Mouse (Mus musculus): ENCODE results near the gene Slx1b. TPM values are rescaled to one million over a fixed set of nuclear protein-coding genes. Genes with fewer than 3 reads are reported as not detected.

Slx1b gene
- polyA plus RNA-seq, 1 experiment from 2014 or later, result 12.5 TPM

GRCm38 (mm10) chr7:126702358-126702757 lies 6.8 kb upstream of the Slx1b start:
- Histone ChIP-seq H3K4me2 (replicated peaks) (no peak overlapping the region), H3K9me3 (replicated peaks) (no peaks in the 10 kb centered on the region), H3K4me1 (peaks cover 20% of the 10 kb centered on the region), H3K36me3 (peaks cover 3% of the 10 kb centered on the region; the same call in 1 of the 2 replicates), H3K4me3 (replicated peaks) (no peak overlapping the region), H3K9ac (no peak overlapping the region), H3K27ac (replicated peaks) (no peak overlapping the region), H3K27me3 (peaks cover 18% of the 10 kb centered on the region; the same call in 1 of the 2 replicates)
- WGBS, result 78% methylated on average over 6 of the region's 6 CpGs
- ATAC-seq (ENCODE audit: insufficient number of reproducible peaks, low FRiP score, low TSS enrichment, low read depth), result no peak

DNA sequence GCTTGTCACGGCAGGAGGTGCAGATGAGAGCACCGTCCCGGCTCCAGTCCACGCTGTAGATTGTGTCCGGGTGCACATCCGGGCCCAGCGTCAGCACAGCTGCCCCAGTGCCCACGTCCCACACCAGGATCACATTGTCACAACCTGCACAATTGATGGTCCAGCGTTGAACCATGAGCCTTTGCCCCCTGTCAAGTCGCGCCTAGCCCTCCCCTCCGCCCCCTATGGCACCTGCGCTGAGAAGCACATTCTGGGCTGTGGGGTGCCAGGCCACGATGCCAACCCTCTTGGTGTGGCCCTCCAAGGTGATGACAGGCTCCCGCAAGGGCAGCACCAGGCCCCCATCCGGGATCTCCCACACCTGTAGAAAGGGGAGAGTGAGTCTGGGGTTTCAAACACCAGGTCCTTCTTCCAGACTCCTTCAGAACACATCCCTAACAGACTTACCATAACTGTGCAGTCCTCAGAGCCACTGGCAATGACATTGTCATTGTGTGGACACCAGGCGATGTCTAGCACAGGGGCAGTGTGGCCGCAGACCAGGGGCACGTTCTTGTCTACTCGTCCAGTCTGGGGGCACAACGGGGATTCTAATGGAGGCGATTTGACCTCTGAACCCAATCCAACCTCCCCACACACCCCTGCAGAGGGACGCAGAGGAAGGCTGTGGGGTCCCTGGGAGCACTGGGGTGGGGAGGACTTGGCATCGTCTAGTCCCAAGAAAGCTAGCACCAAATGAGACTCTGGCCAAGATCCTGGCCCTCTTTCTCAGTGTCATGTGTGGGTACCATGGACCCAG lies 6.2 kb upstream of the Slx1b start:
- Histone ChIP-seq H3K4me1 (peaks cover 24% of the 10 kb centered on the region), H3K9me3 (replicated peaks) (no peaks in the 10 kb centered on the region), H3K4me3 (replicated peaks) (no peak overlapping the region), H3K27me3 (peaks cover 18% of the 10 kb centered on the region; the same call in 1 of the 2 replicates), H3K4me2 (replicated peaks) (peak overlapping the region; percentile 33; the same call in 1 of the 2 replicates), H3K9ac (no peak overlapping the region), H3K27ac (replicated peaks) (no peak overlapping the region), H3K36me3 (peaks cover 5% of the 10 kb centered on the region; the same call in 1 of the 2 replicates)
- ATAC-seq (ENCODE audit: insufficient number of reproducible peaks, low FRiP score, low TSS enrichment, low read depth), result no peak
- WGBS, result 57% methylated on average over 24 of the region's 24 CpGs

DNA sequence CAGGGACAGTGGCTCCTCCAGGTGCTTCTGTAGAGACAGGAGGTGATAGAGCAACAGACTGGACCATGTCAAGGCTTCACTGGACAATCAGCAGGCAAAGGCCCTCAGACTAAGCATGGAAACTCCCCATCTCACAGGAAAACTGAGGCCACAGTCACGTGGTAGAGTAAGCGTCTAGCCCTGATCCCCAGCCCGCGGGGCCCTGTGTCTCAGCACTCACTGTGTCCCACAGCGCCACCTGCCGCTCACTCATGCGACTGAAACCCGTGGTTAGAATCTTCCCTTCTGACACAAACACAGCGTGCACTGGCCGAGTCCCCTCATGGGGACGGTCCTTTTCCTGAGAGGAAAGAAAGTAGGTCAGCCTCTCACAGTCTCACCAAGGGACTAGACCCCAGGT lies 5.5 kb upstream of the Slx1b start:
- H3K4me1 ChIP-seq, result peaks cover 30% of the 10 kb centered on the region
- H3K27ac ChIP-seq (replicated peaks), result no peak overlapping the region
- H3K27me3 ChIP-seq, result peaks cover 18% of the 10 kb centered on the region; the same call in 1 of the 2 replicates
- ATAC-seq (ENCODE audit: insufficient number of reproducible peaks, low FRiP score, low TSS enrichment, low read depth), result no peak
- WGBS, result under 1% methylated on average over 11 of the region's 11 CpGs
- no peak overlapping the region for H3K9ac ChIP-seq
- no peaks in the 10 kb centered on the region for H3K9me3 ChIP-seq (replicated peaks)
- H3K4me3 ChIP-seq (replicated peaks), result no peak overlapping the region
- H3K36me3 ChIP-seq, result peaks cover 6% of the 10 kb centered on the region; the same call in 1 of the 2 replicates
- H3K4me2 ChIP-seq (replicated peaks), result peak overlapping the region; percentile 33; the same call in 1 of the 2 replicates

DNA sequence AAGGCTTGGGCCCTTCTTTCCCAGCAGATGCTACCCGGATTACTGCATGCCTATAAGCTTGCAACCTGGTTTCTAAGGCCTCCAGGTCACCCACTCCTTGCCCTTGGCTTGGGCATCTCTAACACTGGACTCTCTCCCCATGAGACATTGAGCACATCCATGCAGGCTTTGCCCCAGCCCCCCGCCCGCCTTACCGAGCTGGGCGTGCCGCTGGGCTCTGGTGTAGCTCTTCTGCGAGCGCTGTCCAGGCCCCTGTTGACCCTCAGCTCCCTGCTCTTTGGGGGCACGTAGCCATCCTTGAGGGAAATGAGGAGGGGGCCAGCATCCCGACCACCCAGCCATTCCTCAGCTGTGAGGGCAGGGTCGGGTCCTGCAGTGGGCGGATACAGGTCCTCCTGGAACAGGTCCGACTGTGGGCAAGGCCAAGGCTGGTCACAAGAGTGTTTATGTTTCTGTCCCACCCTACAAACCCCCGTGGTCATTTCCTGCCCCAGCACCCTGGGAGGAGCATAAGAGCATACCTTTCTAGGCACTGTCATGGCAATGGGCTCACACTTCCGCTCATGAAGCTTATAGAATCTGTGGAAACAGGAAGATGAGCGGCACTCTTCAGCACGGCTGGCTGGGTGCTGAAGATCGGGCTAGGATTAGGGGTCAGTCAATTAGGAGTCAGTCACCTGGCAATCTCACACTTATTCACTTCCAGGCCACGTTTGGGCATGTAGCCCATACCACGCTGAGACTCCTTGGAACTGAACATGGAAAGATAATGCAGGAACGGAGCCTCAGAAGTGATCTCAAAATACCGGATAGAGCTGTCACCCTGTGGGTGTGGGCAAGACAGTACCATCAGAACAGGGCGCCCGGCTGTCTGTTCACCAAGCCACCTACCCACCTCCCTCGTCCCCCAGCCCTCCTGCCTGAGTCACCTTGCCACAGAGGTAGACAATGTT lies 4.8 kb upstream of the Slx1b start:
- H3K27me3 ChIP-seq, result 0 out of 2 replicates have a peak, but pooled peaks cover 10% of the 10 kb centered on the region
- no peak overlapping the region for H3K4me3 ChIP-seq (replicated peaks)
- no peak for ATAC-seq (ENCODE audit: insufficient number of reproducible peaks, low FRiP score, low TSS enrichment, low read depth)
- peaks cover 30% of the 10 kb centered on the region for H3K4me1 ChIP-seq
- no peak overlapping the region for H3K9ac ChIP-seq
- WGBS, result 80% methylated on average over 25 of the region's 25 CpGs
- H3K4me2 ChIP-seq (replicated peaks), result 0 out of 2 replicates have a peak overlapping the region, but pooled peaks have one; percentile 33
- no peaks in the 10 kb centered on the region for H3K9me3 ChIP-seq (replicated peaks)
- peaks cover 6% of the 10 kb centered on the region; the same call in 1 of the 2 replicates for H3K36me3 ChIP-seq
- H3K27ac ChIP-seq (replicated peaks), result no peak overlapping the region

DNA sequence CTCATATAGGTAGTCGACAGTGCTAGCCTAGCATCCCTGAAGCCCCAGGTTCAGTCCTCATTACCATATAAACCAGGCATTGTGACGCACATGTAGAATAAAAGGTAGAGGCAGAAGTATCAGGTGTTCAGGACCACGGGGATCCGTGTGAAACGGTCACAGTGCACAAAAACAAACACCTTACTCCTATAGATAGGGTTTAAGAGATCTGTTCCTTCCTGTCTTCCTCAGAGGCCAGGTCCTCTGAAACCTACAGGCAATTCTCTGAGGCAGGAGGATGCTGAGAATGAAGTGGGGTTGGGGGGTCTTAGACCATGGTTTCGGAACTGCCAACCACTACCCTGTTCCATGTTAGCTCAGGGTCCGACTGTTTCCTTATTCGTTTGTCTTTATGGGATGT lies 2.3 kb upstream of the Slx1b start:
- no peak for ATAC-seq (ENCODE audit: insufficient number of reproducible peaks, low FRiP score, low TSS enrichment, low read depth)
- 92% methylated on average over 8 of the region's 8 CpGs for WGBS
- Histone ChIP-seq H3K4me2 (replicated peaks) (no peak overlapping the region), H3K36me3 (peaks cover 6% of the 10 kb centered on the region; the same call in 1 of the 2 replicates), H3K9ac (no peak overlapping the region), H3K4me3 (replicated peaks) (no peak overlapping the region), H3K9me3 (replicated peaks) (no peaks in the 10 kb centered on the region), H3K27me3 (no peaks in the 10 kb centered on the region), H3K27ac (replicated peaks) (no peak overlapping the region), H3K4me1 (peaks cover 29% of the 10 kb centered on the region)

DNA sequence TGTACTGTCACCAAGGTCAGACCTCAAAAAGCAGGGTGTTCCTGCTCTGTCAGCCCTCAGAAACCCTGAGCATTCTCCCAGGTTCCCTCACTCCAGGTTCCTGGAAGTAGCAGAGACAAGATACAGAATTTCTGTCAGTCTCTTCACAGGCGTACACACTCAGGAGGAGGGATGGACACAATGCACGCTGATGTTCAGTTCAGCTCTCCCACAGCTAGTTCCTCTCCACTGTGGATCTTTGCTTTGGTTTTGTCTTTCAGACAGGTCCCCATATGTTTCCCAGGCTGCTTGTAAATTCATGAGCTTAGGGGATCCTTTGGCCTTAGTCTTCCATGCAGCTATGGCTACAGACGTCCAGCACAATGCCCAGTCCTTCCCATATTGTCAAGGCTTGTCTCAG lies 1.3 kb upstream of the Slx1b start:
- ATAC-seq (ENCODE audit: insufficient number of reproducible peaks, low FRiP score, low TSS enrichment, low read depth), result no peak
- whole genome bisulfite sequencing, result 72% methylated on average over 3 of the region's 3 CpGs

DNA sequence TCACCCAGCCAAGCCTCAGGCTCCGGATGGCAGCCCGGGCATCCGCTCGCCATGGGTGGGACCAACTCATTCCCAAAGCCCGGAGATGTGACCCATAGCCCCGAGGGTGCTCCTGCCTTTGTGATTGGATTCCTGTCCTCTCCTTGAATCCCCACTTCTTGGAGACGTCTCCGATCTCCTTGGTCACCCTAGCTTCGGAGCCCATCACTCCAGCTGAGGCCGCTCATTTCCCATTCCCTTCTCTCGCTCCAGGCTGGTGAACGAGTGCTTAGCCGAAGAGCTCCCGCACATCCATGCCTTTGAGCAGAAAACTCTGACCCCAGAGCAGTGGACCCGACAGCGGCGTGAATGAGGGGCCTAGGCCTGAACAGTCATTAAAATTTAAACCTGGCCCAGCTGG lies 719 bp upstream of the Slx1b start:
- Histone ChIP-seq H3K27me3 (no peaks in the 10 kb centered on the region), H3K36me3 (peaks cover 14% of the 10 kb centered on the region), H3K9me3 (replicated peaks) (no peaks in the 10 kb centered on the region), H3K4me2 (replicated peaks) (peak overlapping the region; percentile 86), H3K9ac (peak overlapping the region; percentile 78), H3K4me1 (peaks cover 29% of the 10 kb centered on the region), H3K27ac (replicated peaks) (peak overlapping the region; percentile 68; the same call in 1 of the 2 replicates), H3K4me3 (replicated peaks) (peak overlapping the region; percentile 72)
- WGBS, result 5% methylated on average over 17 of the region's 17 CpGs
- no peak for ATAC-seq (ENCODE audit: insufficient number of reproducible peaks, low FRiP score, low TSS enrichment, low read depth)

More for the DNA sequence above, 1.3 kb upstream of the Slx1b start:
- H3K4me1 ChIP-seq, result peaks cover 29% of the 10 kb centered on the region
- no peak overlapping the region for H3K27ac ChIP-seq (replicated peaks)
- H3K4me2 ChIP-seq (replicated peaks), result peak overlapping the region; percentile 86
- 0 out of 2 replicates have a peak overlapping the region, but pooled peaks have one; percentile 78 for H3K9ac ChIP-seq
- H3K27me3 ChIP-seq, result no peaks in the 10 kb centered on the region
- H3K36me3 ChIP-seq, result peaks cover 10% of the 10 kb centered on the region
- H3K4me3 ChIP-seq (replicated peaks), result peak overlapping the region; percentile 72
- no peaks in the 10 kb centered on the region for H3K9me3 ChIP-seq (replicated peaks)

- peak; percentile 58 for ATAC-seq (ENCODE audit: insufficient number of reproducible peaks, low FRiP score, low TSS enrichment, low read depth)
- Histone ChIP-seq H3K4me2 (replicated peaks) (peak within 1 kb of the TSS; percentile 86), H3K9me3 (replicated peaks) (no peaks in the 10 kb centered on the region), H3K27me3 (no peaks in the 10 kb centered on the region), H3K36me3 (peaks cover 22% of the 10 kb centered on the region), H3K4me1 (peaks cover 23% of the 10 kb centered on the region), H3K27ac (replicated peaks) (peak within 1 kb of the TSS; percentile 97), H3K4me3 (replicated peaks) (peak within 1 kb of the TSS; percentile 72), H3K9ac (peak within 1 kb of the TSS; percentile 84)
- under 1% methylated on average over 31 of the region's 31 CpGs for WGBS
Observed at GRCm38 (mm10) chr7:126695210-126695611, 373 bp downstream of the Slx1b start, which contains the start of gene Bola2. Gene Bola2 (plus strand): TSS chr7:126695401.

DNA sequence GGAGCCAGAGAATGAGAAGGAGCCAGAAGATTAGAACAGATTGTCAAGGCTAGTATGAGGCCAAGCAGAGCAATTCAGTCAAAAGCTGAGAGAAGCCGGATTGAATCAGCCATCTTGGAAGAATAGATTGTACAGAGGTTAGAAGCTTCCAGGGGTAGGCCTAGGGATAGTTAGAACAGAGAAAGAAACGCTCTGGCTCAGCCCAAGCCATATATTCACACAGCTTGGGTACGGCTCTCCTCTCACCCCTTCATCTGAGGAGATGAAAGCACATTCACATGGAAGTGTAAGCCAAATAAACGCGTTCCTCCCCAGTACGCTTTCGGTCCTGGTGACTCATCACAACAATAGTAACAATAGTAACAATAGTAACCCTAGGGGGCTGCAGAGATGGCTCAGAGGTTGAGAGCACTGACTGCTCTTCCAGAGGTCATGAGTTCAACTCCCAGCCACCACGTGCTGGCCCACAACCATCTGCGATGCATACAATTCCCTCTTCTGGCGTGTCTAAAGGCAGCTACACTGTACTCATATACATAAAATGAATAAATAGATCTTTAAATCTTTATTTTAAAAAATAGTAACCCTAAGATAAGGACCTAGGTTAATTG lies 1.0 kb downstream of the Slx1b start:
- Histone ChIP-seq H3K4me3 (replicated peaks) (peak overlapping the region; percentile 72), H3K9me3 (replicated peaks) (no peaks in the 10 kb centered on the region), H3K27me3 (no peaks in the 10 kb centered on the region), H3K27ac (replicated peaks) (no peak overlapping the region), H3K4me1 (peaks cover 23% of the 10 kb centered on the region), H3K36me3 (peaks cover 22% of the 10 kb centered on the region), H3K4me2 (replicated peaks) (peak overlapping the region; percentile 86), H3K9ac (no peak overlapping the region)
- 40% methylated on average over 10 of the region's 10 CpGs for WGBS
- ATAC-seq (ENCODE audit: insufficient number of reproducible peaks, low FRiP score, low TSS enrichment, low read depth), result no peak

DNA sequence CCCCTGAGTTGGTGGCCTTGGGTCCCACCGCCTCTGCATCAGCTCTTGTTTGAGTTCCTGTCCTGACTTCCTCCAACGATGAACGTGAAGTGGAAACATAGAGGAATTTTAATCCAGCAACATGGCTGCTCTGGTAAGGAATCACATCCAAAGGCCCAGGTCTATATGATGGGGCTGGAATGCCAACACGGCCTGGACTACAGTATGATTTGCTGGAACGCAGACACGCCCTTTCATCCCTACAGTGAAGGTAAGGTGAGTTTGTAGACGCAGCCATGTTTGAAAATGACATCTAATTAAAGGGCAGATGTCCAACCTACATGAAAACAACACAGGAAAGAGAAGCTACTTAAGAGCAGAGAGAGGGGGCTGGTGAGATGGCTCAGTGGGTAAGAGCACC lies 1.8 kb downstream of the Slx1b start:
- Histone ChIP-seq H3K4me2 (replicated peaks) (no peak overlapping the region), H3K36me3 (peaks cover 22% of the 10 kb centered on the region), H3K27ac (replicated peaks) (no peak overlapping the region), H3K27me3 (no peaks in the 10 kb centered on the region), H3K4me3 (replicated peaks) (no peak overlapping the region), H3K4me1 (peaks cover 23% of the 10 kb centered on the region), H3K9ac (no peak overlapping the region), H3K9me3 (replicated peaks) (no peaks in the 10 kb centered on the region)
- 79% methylated on average over 7 of the region's 7 CpGs for WGBS
- ATAC-seq (ENCODE audit: insufficient number of reproducible peaks, low FRiP score, low TSS enrichment, low read depth), result no peak

Data from embryonic facial prominence, embryonic 15.5 days (tissue).